Mouse (Mus musculus) retina, postnatal 7 days (tissue): ENCODE measurements around the gene Th.

Source experiments
- DNase-seq: peaks from one replicate; pipeline ENCODE4 v3.0.0-alpha.2; 2012; ENCODE audit warnings: low read depth, low spot score

Th gene

DNA sequence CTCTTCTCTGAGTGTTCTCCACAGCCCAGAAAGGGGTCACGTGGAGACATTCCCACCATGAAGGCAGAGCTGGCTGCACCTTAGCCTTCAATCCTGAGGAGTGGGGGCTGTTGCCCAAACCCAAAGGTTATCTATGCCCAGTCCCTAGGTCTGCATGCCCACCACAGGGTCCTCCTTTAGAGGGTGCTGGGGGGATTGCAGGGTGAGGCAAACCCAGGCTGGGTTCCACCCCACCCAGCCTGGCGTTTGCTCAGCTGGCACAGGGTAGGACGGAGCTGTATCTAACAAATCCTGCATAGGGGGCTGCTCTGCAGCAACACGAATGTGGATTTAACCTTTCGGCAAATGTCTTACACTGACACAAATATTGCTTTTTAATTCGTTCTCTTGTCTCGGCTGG, 29.2 kb downstream of the Th start:
- no peak for DNase-seq

- no peak for DNase-seq
Observed at GRCm38 (mm10) chr7:142899872-142900271, 31.1 kb downstream of the Th start.

GRCm38 (mm10) chr7:142897471-142897870, 33.5 kb downstream of the Th start:
- no peak for DNase-seq

DNA sequence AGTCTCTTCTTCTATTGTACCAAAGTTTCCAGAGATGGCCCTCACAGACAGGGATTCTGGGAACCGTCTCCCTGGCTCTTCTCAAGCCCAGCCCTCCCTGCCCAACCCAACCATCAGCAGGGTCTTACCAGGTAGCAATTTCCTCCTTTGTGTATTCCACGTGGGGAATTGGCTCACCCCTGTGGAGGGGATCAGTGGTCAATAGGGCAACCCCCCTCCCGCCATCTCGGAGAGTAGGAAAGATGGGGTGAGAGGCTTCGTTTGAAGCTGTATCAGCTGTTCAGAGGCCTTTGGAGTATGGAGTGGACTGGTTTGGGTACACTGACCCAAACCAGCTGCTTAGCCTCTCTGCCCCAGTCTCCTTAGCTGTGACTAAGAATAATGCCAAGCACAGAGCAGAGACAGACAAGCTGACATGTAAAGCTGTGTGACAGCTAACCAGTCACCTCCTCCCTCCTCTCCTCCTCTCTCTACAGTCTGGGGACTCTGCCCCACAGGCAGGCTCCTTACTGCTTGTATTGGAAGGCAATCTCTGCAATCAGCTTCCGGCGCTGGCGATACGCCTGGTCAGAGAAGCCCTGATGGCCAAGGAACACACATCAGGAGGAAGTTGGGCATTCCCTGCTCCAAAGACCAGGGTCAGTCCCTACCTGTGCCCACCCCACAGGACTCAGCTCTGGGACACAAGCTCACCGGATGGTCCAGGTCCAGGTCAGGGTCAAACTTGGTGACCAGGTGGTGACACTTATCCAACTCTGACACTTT, 34.8 kb downstream of the Th start:
- DNase-seq = no peak

DNA sequence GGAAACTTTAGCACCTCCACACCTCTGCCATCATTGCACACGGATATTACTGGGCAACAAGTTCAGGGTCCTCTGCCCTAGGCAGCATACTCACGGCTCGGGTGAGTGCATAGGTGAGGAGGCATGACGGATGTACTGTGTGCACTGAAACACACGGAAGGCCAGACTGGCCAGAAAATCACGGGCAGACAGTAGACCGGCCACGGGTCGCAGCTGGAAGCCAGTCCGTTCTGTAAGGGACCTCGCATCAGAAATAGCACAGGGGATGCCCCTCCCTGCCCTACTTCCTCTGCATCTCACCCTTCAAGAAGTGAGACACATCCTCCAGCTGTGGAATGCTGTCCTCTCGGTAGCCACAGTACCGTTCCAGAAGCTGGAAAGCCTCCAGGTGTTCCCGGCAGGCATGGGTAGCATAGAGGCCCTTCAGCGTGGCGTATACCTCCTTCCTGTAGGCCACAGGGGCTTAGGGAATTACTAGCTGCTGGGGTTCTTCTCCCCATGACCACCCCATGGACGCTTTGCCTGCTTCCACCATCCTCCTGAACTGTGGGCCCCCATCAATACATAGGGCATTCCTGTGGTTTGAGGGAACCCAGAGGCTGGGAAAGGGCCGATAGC, 35.6 kb downstream of the Th start:
- DNase-seq = no peak

DNA sequence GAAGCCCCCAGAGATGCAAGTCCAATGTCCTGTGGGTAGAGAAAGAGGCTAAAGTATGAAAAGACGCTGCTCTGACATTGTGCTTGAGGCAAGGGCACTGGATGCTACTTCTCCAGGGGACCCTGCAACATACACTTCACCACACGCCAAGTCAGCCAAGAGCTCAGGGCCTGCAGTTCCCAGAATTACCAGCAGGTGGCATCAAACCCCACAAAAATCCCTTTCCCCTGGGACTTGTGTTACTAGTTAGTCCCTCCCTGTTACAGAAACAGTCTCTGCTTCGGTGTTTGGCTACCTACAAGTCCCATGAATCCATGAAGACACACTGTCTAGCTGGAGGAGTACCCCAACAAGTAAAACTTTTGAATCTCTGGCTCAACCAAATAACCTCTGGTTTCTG, 36.3 kb downstream of the Th start:
- peak; percentile 84 for DNase-seq

GRCm38 (mm10) chr7:142893721-142894639, 36.9 kb downstream of the Th start:
- no peak for DNase-seq

DNA sequence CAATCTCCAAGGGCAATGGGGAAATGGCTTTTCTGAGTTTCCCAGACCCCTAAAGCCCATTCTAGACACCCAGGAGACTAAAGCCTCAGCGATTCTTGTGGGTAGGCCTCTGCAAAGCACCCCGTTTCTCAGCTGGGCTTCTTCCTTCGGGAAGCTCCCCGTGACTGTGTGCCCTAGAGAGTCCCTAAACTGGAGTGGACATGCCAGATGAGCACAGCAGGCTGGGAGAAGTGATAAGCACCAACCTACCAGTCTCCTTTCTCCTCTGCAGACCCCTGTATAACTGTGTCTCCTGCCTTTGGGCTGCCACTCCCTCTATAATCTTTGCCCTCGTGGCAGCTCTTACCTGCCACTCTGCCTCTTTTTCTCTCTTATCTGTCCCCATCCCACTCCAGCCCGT, 37.6 kb downstream of the Th start:
- DNase-seq = no peak

GRCm38 (mm10) chr7:142869419-142870163, 61.3 kb downstream of the Th start:
- DNase-seq = peak; percentile 34

DNA sequence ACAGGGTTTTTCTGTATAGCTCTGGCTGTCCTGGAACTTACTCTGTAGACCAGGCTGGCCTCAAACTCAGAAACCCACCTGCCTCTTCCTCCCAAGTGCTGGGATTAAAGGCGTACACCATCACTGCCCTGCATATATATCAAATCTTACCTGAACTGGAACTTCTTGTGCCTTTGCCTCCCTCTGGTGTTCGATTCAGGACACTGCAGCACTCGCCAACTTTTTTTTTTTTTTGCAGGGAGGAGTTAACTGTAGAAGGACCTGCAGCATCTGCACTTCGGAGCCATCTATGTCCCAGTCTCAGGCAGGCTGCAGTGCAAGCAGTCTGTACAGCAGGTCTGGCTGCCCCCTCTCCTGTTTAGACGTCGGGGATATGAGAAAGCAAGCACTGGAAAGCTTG, 80.2 kb downstream of the Th start:
- peak; percentile 43 for DNase-seq
